ENCODE assay signal across 31 mouse cellular contexts in the genomic region with DNA sequence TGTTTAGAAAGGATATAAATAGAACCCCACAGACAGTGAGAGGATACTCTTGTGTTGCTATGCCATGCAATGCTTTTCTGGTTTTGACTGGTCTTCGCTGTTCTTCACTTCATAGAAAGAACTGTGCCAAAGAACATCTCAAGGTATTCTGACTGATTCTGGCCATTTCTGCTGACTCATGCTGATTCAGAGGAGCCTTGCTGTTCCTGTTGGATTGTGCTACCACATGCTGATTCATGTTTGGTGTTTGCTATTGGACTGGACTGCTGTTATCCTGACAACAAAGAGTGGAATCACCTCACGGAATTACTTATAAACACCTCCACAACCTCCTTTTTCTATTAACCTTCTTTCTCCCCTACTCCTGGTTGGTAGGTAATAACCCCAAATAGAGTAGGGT. TPM values are rescaled to one million over a fixed set of nuclear protein-coding genes. Genes with fewer than 3 reads are reported as not detected.
DNase-seq lines count a peak whose midpoint lies in the region; ATAC-seq and TF ChIP-seq lines count a peak whose summit lies in the region.
"Had no signal": no experiment of that assay in that cellular context is flagged by ENCODE, and none has a peak within 500 bp of the region (broad histone marks: within the 10 kb centered on the region; RNA-seq: fewer than 3 reads in every experiment).

No protein-coding gene starts in this region.

- H3K36me3 ChIP-seq in CH12.LX (replicated peaks in 1 of 2; ENCODE audit: control insufficient read depth in 1 of 2, insufficient read depth in 1 of 2, low read length in 1 of 2) = no peaks in the 10 kb centered on the region
- no peaks in the 10 kb centered on the region for H3K36me3 ChIP-seq in liver, embryonic 16.5 days (ENCODE audit: control insufficient read depth, insufficient read depth)
- no peaks in the 10 kb centered on the region for H3K36me3 ChIP-seq in embryonic facial prominence, embryonic 10.5 days (replicated peaks)
- H3K36me3 ChIP-seq: heart, embryonic 10.5 days; limb, embryonic 10.5 days; midbrain, embryonic 15.5 days; neural tube, embryonic 12.5 days had no signal

- TF ChIP-seq POLR2A in CH12.LX (IDR thresholded peaks at IDR 0.05; ENCODE audit: low read depth, low read length) = no peak

- no peak for TF ChIP-seq EP300 in CH12.LX (IDR thresholded peaks at IDR 0.05; ENCODE audit: low read length)

- TF ChIP-seq CTCF in CH12.LX (conservative IDR thresholded peaks at IDR 0.05 in 1 of 2, IDR thresholded peaks at IDR 0.05 in 1 of 2; ENCODE audit: low read depth in 2 of 2, low read length in 2 of 2) = no peak
- no peak for TF ChIP-seq CTCF in layer of hippocampus, adult 2 months (conservative IDR thresholded peaks at IDR 0.05)

- no peak overlapping the region for H3K4me3 ChIP-seq in CH12.LX (replicated peaks in 1 of 3; ENCODE audit: low read depth in 2 of 3, low read length in 2 of 3, poor library complexity in 1 of 3)
- no peak overlapping the region for H3K4me3 ChIP-seq in liver, embryonic 16.5 days (ENCODE audit: low read depth, low read length)
- H3K4me3 ChIP-seq in layer of hippocampus, adult 2 months = no peak overlapping the region
- H3K4me3 ChIP-seq in embryonic facial prominence, embryonic 10.5 days = no peak overlapping the region
- H3K4me3 ChIP-seq: forebrain, embryonic 13.5 days; heart, embryonic 10.5 days; limb, embryonic 10.5 days; midbrain, embryonic 15.5 days; neural tube, embryonic 12.5 days had no signal

- H3K27ac ChIP-seq in CH12.LX (ENCODE audit: insufficient read depth, low read depth) = no peak overlapping the region
- H3K27ac ChIP-seq in liver, embryonic 16.5 days (ENCODE audit: low read length) = no peak overlapping the region
- no peak overlapping the region for H3K27ac ChIP-seq in layer of hippocampus, adult 2 months
- no peak overlapping the region for H3K27ac ChIP-seq in embryonic facial prominence, embryonic 10.5 days (replicated peaks)
- H3K27ac ChIP-seq: forebrain, embryonic 13.5 days; heart, embryonic 10.5 days; hindbrain, embryonic 14.5 days; kidney, postnatal 0 days; limb, embryonic 10.5 days; macrophage; midbrain, embryonic 15.5 days; neural tube, embryonic 12.5 days had no signal

- peaks cover 0 to 9% of the 10 kb centered on the region in 2 experiments; a peak in 2 of 4 replicates for H3K4me1 ChIP-seq in CH12.LX (ENCODE audit: control insufficient read depth in 1 of 2, insufficient read depth in 2 of 2)
- H3K4me1 ChIP-seq in liver, embryonic 16.5 days (ENCODE audit: control insufficient read depth, low read depth, low read length) = no peaks in the 10 kb centered on the region; the same call in 1 of the 2 replicates
- no peaks in the 10 kb centered on the region for H3K4me1 ChIP-seq in embryonic facial prominence, embryonic 10.5 days
- H3K4me1 ChIP-seq: forebrain, embryonic 13.5 days; heart, embryonic 10.5 days; limb, embryonic 10.5 days; midbrain, embryonic 15.5 days; neural tube, embryonic 12.5 days had no signal

- TF ChIP-seq RAD21 in CH12.LX (IDR thresholded peaks at IDR 0.05; ENCODE audit: low read depth, low read length) = no peak

- DNase-seq in CH12.LX (ENCODE audit: extremely low read depth) (no peak), NIH3T3 (ENCODE audit: low read depth) (peak; percentile 6)
- no peak for DNase-seq in kidney, adult 11 months
- DNase-seq in layer of hippocampus, adult 2 months (ENCODE audit: low spot score in 2 of 2) = no peak
- no peak for DNase-seq in embryonic facial prominence, embryonic 10.5 days (ENCODE audit: low spot score)
- DNase-seq: adrenal gland, postnatal 25 days; cerebellum, adult 11-12 months; gastrocnemius, postnatal 10 days; heart, postnatal 4 days; kidney, adult 2 months; right cerebral cortex, postnatal 14 days; thymus, postnatal 14 days had no signal

- in situ Hi-C loops in CH12.LX (cut with MboI; ENCODE audit: low pct_ligation_motif_present, low pct_unique_long_range_greater_than_20kb, low sequenced_read_pairs) = loop anchor here (25.0 kb wide), 1 partner anchor 138 kb away; no protein-coding TSS in a partner anchor

- no peaks in the 10 kb centered on the region for H3K27me3 ChIP-seq in CH12.LX (replicated peaks)
- no peaks in the 10 kb centered on the region for H3K27me3 ChIP-seq in liver, embryonic 16.5 days (ENCODE audit: control insufficient read depth, insufficient read depth, low read depth, low read length)
- no peaks in the 10 kb centered on the region for H3K27me3 ChIP-seq in embryonic facial prominence, embryonic 10.5 days (replicated peaks; ENCODE audit: low read depth, poor library complexity, severe bottlenecking)
- H3K27me3 ChIP-seq: forebrain, embryonic 13.5 days; midbrain, embryonic 15.5 days; neural tube, embryonic 12.5 days had no signal

- H3K9ac ChIP-seq in CH12.LX (ENCODE audit: insufficient read depth, low read depth) = no peak overlapping the region
- no peak overlapping the region for H3K9ac ChIP-seq in liver, embryonic 16.5 days (ENCODE audit: low read depth, low read length)
- H3K9ac ChIP-seq: forebrain, embryonic 13.5 days; hindbrain, embryonic 14.5 days; midbrain, embryonic 15.5 days; neural tube, embryonic 12.5 days had no signal

- 76% methylated on average over 2 of the region's 2 CpGs for WGBS in liver, embryonic 16.5 days (ENCODE audit: insufficient replicate concordance)
- WGBS in embryonic facial prominence, embryonic 10.5 days = 86% methylated on average over 2 of the region's 2 CpGs

- H3K79me2 ChIP-seq in CH12.LX (replicated peaks; ENCODE audit: control insufficient read depth, extremely low read depth, insufficient read depth, poor library complexity, severe bottlenecking) = no peaks in the 10 kb centered on the region

- peak; percentile 70 for ATAC-seq in erythroblast, adult 5-6 weeks (replicated peaks; ENCODE audit: low FRiP score, poor library complexity, severe bottlenecking)
- peak; percentile 48 for ATAC-seq in liver, embryonic 16.5 days (ENCODE audit: low read depth)
- ATAC-seq: forebrain, embryonic 13.5 days; inflammation-experienced regulatory T-cells, adult 6 months; lung, postnatal 0 days; midbrain, embryonic 15.5 days had no signal

- peaks cover 2% of the 10 kb centered on the region for H3K9me3 ChIP-seq in CH12.LX (replicated peaks; ENCODE audit: low read length)
- no peaks in the 10 kb centered on the region for H3K9me3 ChIP-seq in liver, embryonic 16.5 days (replicated peaks; ENCODE audit: control insufficient read depth, low read length)
- no peaks in the 10 kb centered on the region for H3K9me3 ChIP-seq in embryonic facial prominence, embryonic 10.5 days
- H3K9me3 ChIP-seq: forebrain, embryonic 13.5 days; heart, embryonic 10.5 days; limb, embryonic 10.5 days; midbrain, embryonic 15.5 days; neural tube, embryonic 12.5 days had no signal

- no peak overlapping the region for H3K4me2 ChIP-seq in CH12.LX (ENCODE audit: insufficient read depth, low read depth, poor library complexity, severe bottlenecking)
- H3K4me2 ChIP-seq in liver, embryonic 16.5 days (ENCODE audit: low read depth, low read length) = no peak overlapping the region
- H3K4me2 ChIP-seq: forebrain, embryonic 13.5 days; hindbrain, embryonic 14.5 days; midbrain, embryonic 15.5 days; neural tube, embryonic 12.5 days had no signal

- dilution Hi-C loops in CH12.LX (cut with MboI; ENCODE audit: extremely low pct_ligation_motif_present, extremely low pct_unique_long_range_greater_than_20kb, low sequenced_read_pairs) = no loop called here

TF ChIP-seq in CH12.LX, 34 proteins besides CTCF, POLR2A, EP300 and RAD21:
- no peak for TF ChIP-seq BHLHE40 (IDR thresholded peaks at IDR 0.05; ENCODE audit: low read depth, low read length)
- peak; percentile 94 for TF ChIP-seq MAFK (IDR thresholded peaks at IDR 0.05; ENCODE audit: insufficient replicate concordance, low read length)
TF ChIP-seq in CH12.LX: peak in this region for 1.

RNA-seq across cellular contexts. Expression of a gene that starts 9.5 kb away (rescaled TPM):
- total RNA-seq in CH12.LX (2012; rRNA removed) (not detected in 2 replicates), CH12.LX (2014; rRNA removed) (not detected in 2 replicates)
- polyA plus RNA-seq in CH12.LX (2012; ENCODE audit: insufficient read length, low read depth) = not detected in 2 replicates
- not detected in 2 replicates for total RNA-seq in erythroblast, adult 5-6 weeks (2015; ENCODE audit: low replicate concordance)
- total RNA-seq in erythroblast, adult 5-6 weeks (2017; ENCODE audit: low replicate concordance) = not detected in 2 replicates
- polyA plus RNA-seq in liver, embryonic 16.5 days (2015; fragmentation: Nextera tagmentation; extraction: Ambion mirVana) = not detected in 2 replicates
- not detected for total RNA-seq in layer of hippocampus, adult 2 months (2021)
- polyA plus RNA-seq in embryonic facial prominence, embryonic 10.5 days (2016; fragmentation: Nextera tagmentation; extraction: Ambion mirVana) = not detected in 2 replicates
- total RNA-seq: common myeloid progenitor, adult 5-6 weeks; gastrocnemius, postnatal 10 days; granulocyte monocyte progenitor cell, adult 5-6 weeks; layer of hippocampus, postnatal 14 days had no signal
- polyA plus RNA-seq: embryonic facial prominence, embryonic 11.5 days; forebrain, embryonic 13.5 days; heart, embryonic 10.5 days; hindbrain, embryonic 14.5 days; kidney, postnatal 0 days; limb, embryonic 10.5 days; lung, postnatal 0 days; macrophage; midbrain, embryonic 15.5 days; neural tube, embryonic 12.5 days; testis, adult 2 months had no signal

RNA-seq across cellular contexts. Expression of a gene that starts 17.9 kb away (rescaled TPM):
- total RNA-seq in CH12.LX (2012; rRNA removed) (not detected in 2 replicates), CH12.LX (2014; rRNA removed) (not detected in 2 replicates)
- polyA plus RNA-seq in CH12.LX (2012; ENCODE audit: insufficient read length, low read depth) = not detected in 2 replicates
- not detected in 2 replicates for total RNA-seq in erythroblast, adult 5-6 weeks (2015; ENCODE audit: low replicate concordance)
- not detected in 2 replicates for total RNA-seq in erythroblast, adult 5-6 weeks (2017; ENCODE audit: low replicate concordance)
- polyA plus RNA-seq in liver, embryonic 16.5 days (2015; fragmentation: Nextera tagmentation; extraction: Ambion mirVana) = not detected in 2 replicates
- not detected for total RNA-seq in layer of hippocampus, adult 2 months (2021)
- polyA plus RNA-seq in embryonic facial prominence, embryonic 10.5 days (2016; fragmentation: Nextera tagmentation; extraction: Ambion mirVana) = not detected in 2 replicates
- total RNA-seq: adrenal gland, postnatal 25 days; common myeloid progenitor, adult 5-6 weeks; gastrocnemius, postnatal 10 days; granulocyte monocyte progenitor cell, adult 5-6 weeks; heart, postnatal 4 days; layer of hippocampus, postnatal 14 days; liver, adult 2 months had no signal
- polyA plus RNA-seq: embryonic facial prominence, embryonic 11.5 days; forebrain, embryonic 13.5 days; heart, embryonic 10.5 days; heart, embryonic 16.5 days; hindbrain, embryonic 14.5 days; inflammation-experienced regulatory T-cells, adult 6 months; kidney, adult 2 months; kidney, postnatal 0 days; limb, embryonic 10.5 days; liver, adult 2 months; lung, postnatal 0 days; macrophage; midbrain, embryonic 15.5 days; neural tube, embryonic 12.5 days; testis, adult 2 months had no signal

RNA-seq across cellular contexts. Expression of a gene that starts 30.0 kb away (rescaled TPM):
- total RNA-seq in CH12.LX (2012; rRNA removed) (not detected in 2 replicates), CH12.LX (2014; rRNA removed) (not detected in 2 replicates)
- polyA plus RNA-seq in CH12.LX (2012; ENCODE audit: insufficient read length, low read depth) = not detected in 2 replicates
- total RNA-seq in erythroblast, adult 5-6 weeks (2015; ENCODE audit: low replicate concordance) = not detected in 2 replicates
- total RNA-seq in erythroblast, adult 5-6 weeks (2017; ENCODE audit: low replicate concordance) = not detected in 2 replicates
- polyA plus RNA-seq in liver, embryonic 16.5 days (2015; fragmentation: Nextera tagmentation; extraction: Ambion mirVana) = not detected in 2 replicates
- not detected for total RNA-seq in layer of hippocampus, adult 2 months (2021)
- not detected in 2 replicates for polyA plus RNA-seq in embryonic facial prominence, embryonic 10.5 days (2016; fragmentation: Nextera tagmentation; extraction: Ambion mirVana)
- total RNA-seq: adrenal gland, postnatal 25 days; common myeloid progenitor, adult 5-6 weeks; gastrocnemius, postnatal 10 days; granulocyte monocyte progenitor cell, adult 5-6 weeks; heart, postnatal 4 days; layer of hippocampus, postnatal 14 days; liver, adult 2 months had no signal
- polyA plus RNA-seq: embryonic facial prominence, embryonic 11.5 days; forebrain, embryonic 13.5 days; heart, embryonic 10.5 days; heart, embryonic 16.5 days; hindbrain, embryonic 14.5 days; inflammation-experienced regulatory T-cells, adult 6 months; kidney, postnatal 0 days; limb, embryonic 10.5 days; liver, adult 2 months; lung, postnatal 0 days; macrophage; midbrain, embryonic 15.5 days; neural tube, embryonic 12.5 days; testis, adult 2 months had no signal

RNA-seq across cellular contexts. Expression of a gene that starts 47.8 kb away (rescaled TPM):
- total RNA-seq in CH12.LX (2012; rRNA removed) (6.2 and 7.2 TPM in 2 replicates), CH12.LX (2014; rRNA removed) (2.3 and 2.8 TPM in 2 replicates)
- polyA plus RNA-seq in CH12.LX (2012; ENCODE audit: insufficient read length, low read depth) = 2.7 and 3.2 TPM in 2 replicates
- total RNA-seq in erythroblast, adult 5-6 weeks (2015; ENCODE audit: low replicate concordance) = 33.2 and 37.5 TPM in 2 replicates
- 15.9 and 29.4 TPM in 2 replicates for total RNA-seq in erythroblast, adult 5-6 weeks (2017; ENCODE audit: low replicate concordance)
- polyA plus RNA-seq in liver, embryonic 16.5 days (2015; fragmentation: Nextera tagmentation; extraction: Ambion mirVana) = 7.0 and 7.9 TPM in 2 replicates
- under 1 TPM; 0.41 to 0.56 TPM for total RNA-seq in layer of hippocampus, adult 2 months (2021)
- polyA plus RNA-seq in embryonic facial prominence, embryonic 10.5 days (2016; fragmentation: Nextera tagmentation; extraction: Ambion mirVana) = 0.18 and 0.19 TPM in 2 replicates
